Mouse (Mus musculus): Measurements from ENCODE around the gene Akna.

Akna gene

DNA sequence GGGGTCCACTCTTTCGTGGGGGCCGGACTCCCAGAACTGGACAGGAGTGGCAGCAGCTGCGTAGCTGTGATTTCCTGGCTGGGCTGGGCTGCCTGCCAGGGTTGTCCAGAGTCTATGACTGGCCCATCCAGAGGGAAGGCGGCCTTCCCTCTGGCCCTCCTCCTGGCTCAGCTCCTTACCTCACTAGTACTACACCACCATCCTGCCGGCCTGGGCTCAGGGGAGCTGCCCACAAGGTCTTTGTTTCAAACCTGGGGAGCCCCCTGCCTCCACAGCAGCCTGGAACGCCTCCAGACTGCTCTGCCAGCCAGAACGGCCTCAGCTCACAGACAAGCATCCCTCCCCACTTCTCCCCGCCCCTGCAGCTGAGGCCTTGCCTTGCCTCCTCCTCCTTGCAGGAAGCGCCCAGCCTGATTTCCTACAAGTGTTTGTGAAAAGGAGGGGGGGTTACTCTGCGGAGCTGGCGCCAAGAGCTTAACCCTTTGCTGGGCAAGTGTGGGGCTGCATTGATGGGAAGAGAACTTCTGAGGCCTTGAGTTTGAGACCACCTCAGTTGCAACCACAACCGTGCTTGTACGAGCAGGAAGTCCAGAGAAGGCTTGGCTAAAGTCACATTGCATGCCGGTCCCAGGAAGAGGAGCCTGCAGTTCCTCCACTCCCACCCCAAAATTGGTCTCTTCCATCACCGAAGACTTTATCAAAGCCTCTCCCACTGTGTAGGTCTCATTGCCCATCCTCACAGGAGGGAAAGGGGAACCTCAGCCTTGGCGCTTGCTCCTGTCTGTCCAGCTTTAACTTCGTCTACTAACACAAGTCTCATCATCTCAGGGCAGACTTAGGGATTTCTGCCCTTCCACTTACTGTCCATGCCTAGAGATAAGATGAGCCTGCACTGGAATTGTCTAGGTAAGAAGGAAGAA, at the start of gene Akna:
Gene Akna, minus strand, starts transcription at position 315 of the 920 bp plus-strand sequence.
- DNase-seq, result peak; percentile 76 to 80

DNA sequence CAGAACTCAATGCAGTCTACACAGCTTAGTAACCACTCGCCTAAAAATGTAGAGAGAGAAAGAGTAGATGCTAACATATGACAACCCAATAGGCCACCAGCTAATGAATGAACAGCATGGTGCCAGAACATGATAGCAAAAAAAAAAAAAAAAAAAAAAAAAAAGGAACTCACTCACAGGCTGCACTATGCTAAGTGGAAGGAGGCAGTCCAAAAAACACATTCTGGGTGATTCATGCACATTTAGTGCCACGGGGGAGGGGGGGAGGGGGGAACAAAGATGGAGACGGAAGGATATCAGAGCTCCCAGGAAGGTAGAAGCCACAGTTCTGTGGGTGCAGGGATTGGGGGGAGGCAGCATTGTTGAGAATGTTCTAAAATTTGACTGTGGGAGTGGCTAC, 49.4 kb upstream of the Akna start:
- no peak for DNase-seq

DNA sequence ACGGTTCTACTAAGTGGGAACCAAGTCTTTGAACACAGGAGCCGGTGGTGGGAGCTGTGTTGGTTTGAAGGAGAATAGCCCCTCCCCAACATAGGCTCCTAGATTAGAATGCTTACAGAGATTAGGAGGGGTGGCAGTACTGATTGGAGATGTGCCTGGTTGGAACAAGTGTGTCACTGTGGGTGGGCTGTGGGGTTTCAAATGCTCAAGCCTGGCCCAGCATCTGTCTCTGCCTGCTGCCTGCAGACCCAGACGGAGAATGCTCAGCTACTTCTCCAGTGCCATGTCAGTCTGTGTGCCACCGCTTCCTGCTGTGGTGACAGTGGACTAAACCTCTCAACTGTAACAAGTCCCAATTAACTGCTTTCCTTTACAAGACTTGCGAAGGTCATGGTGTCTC, 47.4 kb upstream of the Akna start:
- no peak for DNase-seq

DNA sequence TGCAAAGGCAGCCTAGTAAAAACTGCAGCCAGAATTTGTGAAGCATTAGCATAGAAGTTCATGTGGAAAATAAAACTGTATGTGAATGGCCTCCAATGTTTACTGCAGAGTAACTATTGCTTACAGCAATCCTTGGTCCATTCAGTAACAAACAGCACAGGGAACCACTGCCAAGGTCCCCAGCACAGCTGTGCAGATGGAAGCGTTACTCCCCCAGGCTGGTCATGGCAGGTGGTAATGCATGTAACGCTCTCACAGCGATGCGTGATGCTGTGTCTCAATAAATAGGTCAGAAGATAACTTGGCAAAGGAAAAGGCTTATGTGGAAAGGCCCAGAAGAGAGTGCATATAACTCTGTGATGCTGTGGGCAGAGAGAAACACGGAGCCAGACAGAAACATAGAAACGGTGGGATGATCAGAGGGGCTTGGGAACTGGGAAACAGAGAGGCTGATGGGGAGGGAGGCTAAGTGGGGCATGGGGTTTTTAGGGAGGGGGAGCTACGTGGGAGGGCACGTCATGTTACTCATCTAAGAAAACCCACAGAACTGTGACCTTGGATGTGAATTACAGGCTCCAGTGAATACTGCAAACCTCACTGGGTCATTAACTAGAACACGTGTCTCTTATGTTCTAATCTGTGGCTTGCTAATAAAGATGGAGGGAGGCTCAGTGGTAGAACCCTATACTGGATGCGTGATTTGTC, 41.4 kb upstream of the Akna start:
- no peak for DNase-seq

DNA sequence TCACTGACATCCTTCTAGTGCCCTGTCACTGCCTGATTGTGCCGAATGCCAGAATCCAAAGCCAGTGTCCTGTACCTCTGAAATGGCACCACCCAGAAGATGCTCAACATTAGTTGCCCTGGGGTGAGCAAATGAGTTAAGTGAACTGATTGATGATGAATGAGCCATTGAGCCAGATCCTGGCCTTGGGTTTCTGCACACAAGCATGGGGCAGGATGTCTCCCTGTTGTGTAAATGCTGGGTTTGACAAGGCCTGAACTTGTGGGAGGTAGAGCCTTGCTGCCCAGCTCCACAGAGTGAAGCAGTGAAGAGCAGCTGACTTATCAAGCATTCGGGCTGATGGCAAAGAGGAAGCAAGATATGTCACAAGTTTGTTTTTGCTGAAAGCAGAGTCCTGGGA, 39.9 kb upstream of the Akna start:
- no peak for DNase-seq

DNA sequence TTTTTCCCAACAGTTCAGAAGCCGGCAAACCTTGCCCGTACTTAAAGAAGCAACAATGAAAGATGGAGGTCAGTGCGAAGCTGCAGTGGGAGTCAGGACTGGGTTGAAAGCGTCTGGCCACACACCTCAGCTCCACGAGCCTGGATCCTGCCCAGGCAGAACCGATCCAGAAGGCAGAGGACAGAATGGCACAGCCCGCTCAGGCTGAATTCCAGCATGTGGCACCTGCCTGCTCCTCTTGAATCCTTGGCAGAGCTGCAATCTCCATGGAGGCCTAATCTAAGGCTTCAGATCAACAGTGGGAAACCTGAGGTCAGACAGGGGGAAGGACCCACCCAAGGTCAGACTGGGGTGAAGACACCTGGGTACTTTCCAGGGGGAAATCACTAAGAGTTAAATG, 38.5 kb upstream of the Akna start:
- DNase-seq, result no peak

DNA sequence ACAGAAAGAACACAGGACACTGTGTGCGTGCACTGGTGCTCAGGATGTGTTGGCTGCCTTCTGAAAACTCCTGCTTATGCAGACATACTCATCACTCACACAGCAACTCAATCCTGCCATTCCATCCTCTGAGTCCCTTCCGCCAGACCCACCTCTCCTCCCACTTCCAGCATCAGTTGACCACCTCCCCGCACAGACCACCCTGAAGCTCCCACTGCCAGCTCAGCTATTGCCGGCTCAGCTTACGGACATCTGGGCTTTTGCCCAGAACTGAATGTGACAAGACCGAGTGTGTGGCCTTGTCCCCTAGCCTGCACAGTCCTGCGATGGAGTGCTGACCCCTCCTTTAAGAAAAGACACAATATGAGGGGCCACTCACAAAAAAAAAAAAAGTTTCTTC, 37.1 kb upstream of the Akna start:
- no peak for DNase-seq

DNA sequence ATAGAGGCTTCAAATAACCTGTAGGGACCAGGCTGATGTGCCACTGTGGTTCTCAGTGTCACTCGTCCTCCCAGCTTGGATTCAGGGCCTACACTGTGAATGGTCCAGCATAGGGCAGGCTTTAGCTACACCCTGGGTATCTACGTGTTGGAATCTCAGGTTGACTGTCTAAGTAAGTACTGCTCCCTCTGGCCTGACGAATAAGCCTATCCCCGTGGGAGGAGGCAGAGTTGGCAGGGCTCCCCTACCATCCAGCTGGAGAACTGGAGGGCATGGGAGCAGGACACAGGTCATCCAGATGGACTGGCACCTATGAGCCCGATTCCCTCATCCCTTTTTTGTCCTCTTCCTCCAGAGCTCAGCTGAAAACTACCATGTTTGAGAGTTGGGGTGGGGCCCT, 34.8 kb upstream of the Akna start:
- no peak for DNase-seq

DNA sequence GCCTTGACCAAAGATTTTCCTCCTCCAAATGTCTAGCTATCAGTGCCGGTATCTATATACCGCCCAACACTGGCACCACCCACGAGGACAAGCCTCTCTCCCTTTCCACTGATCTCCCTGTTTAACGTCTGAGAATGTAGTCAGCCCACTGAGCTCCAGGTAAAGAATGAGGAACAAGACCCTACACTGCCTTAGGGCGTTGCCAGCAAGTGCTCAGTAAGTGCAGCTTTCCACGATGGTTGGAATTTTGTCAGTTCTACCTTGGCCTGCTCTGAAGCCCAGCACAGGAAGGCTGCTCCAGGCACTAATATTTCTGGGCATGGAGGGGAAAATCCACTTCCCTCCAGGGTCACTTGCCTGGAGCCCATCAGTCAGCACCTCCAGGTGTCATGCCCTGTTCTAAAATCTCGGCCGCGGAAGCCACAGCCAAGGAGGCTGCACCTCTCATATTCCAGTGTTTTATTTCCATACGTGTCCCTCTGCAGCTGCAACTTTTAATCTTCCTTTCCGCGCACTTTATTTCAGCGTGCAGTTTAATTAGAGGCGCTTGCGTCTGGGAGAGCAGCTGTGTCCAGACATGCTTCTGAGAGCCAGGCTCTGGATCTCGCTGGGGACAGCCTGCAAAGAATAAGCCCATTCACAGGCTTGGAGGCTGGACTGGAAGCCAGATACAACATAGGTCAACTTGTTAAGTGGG, 34.1 kb upstream of the Akna start:
- DNase-seq, result no peak

DNA sequence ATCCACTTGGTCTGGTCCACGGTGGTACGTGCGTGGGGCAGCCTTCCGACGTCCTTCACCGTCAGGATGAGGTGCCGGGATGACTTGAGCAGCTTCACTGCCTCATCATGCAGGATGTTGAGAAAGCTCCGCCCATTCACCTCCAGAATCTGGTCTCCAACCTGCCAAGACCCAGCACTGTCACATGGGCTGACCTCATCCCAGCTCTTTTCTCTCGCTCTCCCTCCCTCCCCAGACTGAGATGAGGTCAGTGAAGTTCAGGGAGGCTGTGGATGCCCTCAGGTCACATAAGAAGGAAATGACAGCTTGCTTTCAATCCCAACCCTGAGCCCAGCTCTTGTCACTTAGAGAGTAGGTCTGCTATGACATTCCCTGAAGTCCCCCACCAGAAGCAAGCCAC, 32.2 kb upstream of the Akna start:
- no peak for DNase-seq

DNA sequence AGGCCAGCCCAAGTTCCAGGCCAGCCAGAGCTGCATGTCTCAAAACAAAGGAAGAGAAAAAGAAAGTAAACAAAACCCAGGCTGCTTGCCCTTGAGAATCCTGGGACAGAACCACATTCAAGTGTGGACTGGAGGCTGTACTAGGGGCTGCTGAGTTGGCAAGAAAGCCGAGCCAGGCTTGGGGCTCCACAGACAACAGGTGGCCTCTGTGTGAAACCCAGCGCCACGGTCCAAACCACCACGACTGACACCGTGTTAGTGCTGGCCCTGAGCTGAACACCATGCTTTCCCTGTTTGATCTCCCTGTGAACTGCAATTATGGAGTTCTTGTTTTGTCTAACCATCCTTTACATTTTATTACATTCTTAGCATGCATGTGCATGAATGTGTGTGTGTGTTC, 27.9 kb upstream of the Akna start:
- no peak for DNase-seq

DNA sequence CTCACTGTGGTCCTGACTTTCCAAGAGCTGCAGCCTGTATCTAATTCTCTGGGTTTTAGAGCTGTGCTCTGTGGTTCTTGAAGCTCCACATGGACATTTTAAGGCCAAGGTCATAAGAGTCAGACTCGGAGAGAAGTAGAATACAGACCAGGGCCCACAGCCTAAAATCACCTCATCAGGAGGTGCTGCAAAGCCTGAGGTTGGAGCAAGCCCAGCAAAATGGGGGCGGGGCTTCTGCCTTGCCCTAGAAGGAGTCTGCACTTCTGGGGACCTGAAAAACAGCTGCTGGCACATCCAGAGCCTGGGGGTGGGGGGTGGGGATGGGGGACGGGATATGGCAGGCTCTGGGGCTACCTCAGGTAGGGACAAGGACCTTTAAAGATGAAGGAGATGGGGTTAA, 27.2 kb upstream of the Akna start:
- DNase-seq, result no peak

DNA sequence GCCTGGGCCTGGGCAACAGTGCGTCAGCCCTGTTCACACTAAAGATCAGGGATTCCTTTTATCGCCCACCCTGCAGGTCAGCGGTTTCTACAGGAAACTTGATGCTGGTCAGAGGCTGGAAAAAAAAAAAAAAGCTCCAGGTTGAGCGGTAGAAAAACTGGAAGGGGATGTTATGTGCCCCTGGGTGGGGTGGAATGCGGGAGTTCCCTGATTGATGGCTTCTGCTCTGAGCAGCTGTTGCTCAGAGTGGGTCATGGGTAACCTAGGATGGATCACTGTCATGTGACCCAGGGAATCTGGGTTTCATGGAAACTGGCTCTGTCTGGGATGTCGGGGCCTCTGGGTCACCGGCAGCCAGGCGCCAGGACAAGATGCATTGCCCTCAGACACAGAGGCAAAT, 23.2 kb upstream of the Akna start:
- no peak for DNase-seq

DNA sequence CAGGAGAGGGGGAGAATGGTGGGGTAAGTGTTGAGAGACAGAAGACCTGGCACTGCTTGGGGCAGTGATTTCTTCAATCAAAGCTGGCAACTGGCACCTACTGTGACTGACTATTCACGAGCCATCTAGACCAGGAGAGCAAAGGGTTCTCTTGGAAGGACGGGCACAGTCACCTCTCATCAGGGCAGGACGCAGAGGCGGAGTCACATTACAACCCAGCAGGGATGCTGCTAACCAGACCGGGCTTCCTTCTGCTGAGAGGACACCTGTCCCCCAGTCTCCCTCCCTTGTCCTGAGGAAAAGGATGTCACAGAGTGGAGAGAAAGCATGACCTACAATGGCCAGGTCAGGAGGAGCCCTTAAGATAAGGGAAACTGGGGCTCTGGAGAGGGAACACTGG, 20.7 kb upstream of the Akna start:
- no peak for DNase-seq

DNA sequence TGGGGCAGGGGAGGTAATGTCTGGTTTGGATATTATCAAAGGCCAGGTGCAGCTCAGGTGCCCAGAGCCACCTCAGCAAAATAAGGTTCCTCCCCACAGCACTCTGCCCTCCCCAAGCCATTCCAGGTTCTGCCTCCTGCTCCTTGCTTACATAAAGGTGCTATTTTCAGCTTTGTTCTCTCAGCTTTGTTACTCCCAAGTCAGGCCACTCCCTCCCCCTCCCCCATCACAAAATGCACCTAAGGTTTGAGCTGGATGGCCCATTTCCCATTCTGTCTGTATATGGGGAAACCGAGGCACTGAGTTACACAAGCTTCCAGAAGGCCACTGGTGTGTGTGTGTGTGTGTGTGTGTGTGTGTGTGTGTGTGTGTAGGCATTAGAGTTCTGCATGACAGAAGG, 20.1 kb upstream of the Akna start:
- DNase-seq, result no peak

DNA sequence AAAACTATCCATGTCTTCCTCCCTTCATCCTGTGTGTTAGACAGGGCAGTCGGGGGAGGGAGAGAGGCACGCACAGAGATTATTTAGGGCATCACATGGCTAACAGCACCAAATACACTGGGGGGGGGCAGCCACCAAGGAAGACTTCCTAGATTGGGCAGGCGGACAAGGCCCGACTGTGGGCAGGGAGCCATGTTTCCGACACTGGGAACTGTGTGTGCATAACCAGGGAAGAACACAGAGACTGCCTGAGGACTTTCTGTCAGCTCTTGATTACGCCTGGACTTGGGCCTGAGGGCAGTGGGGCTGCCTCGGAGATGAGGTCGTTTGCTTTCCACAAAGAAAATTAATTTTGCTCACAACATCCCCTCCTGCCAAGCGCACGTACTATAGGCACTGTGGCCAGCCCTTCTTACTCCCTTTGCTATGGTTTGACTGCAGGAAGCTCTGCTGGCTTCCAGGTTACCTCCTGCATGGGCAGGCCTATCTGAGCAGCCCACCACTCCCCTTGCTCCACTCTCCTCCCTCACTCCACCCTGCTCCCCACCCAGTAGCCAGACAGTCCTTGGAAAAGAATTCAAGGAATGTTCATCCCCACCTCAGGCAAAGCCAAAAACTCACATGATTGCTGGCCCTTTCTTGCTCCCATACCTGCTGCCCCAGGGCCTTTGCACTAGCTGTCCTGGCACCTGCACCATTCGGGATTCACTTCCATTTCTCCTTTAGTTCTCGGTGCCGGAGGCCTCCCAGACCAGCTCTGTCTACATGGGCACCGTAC, 17.2 kb upstream of the Akna start:
- no peak for DNase-seq

DNA sequence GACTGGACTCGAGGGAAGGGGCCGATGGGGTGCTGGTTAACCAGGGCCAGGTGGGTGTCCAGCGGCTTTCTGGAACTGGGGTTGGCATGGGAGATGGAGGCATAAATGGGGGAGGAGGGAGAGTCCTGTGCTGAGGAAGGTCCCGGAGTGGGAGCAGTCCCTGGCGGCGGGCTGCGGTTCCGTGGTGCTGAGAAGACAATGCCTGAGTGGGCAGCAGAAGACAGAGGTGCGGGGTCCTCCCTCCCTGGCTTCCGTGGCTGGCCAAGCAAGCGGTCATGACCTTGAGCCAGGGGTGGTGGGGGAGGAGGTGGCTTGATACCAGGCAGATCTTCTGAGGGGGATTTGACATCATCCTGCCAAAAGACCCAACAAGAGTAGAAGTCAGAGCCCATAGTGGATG, 15.1 kb upstream of the Akna start:
- no peak for DNase-seq

DNA sequence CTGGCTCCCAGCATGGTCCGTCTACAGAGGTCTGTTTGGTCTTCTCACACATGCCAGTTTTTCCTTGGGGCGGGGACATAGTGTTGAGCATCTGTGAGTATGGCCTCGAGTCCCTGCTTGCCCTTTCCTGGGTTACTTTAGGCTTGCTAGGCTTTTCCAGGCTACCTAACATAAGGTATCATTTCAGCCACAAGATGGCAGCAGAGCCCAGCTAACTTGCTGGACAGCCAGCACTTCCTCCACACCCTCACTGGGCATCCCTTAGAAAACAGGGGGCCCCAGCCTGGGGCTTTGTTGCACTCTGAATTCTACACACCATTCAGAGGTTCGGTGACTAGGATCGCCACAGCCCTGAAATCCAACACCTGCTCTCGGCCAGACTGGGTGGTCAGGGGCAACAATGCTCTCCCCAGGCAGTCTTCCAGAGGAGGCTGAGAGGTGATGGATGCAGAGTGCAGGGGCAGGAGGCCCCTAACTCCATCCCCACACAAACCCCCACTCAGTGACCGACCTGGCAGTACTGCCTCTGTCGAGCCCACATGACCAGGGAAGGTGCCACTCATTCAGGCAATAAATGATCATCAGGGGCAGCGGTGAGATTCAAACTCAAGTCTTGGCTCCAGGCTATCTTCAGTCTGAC, 14.3 kb upstream of the Akna start:
- peak; percentile 44 to 78 for DNase-seq

DNA sequence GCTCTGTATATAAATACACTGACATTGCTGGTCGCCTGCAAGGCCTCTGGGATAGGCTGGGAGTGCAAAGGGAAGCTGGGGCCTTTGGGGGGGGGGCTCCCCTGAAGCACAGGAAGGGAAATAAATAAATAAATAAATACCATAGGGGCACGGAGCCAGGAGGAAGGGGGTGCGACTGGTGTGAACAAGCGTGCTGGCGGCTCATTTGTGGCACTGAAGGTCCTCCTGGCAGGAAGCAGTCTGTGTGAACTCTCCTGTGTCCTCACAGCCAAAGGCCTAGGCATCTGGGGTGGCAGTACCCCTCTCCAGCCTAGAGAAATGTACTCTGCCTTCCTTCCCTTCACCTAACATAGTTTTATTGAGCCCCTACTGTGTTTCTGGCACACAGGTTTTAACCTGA, 11.8 kb upstream of the Akna start:
- DNase-seq, result peak in 1 of 2 experiments; percentile 27

DNA sequence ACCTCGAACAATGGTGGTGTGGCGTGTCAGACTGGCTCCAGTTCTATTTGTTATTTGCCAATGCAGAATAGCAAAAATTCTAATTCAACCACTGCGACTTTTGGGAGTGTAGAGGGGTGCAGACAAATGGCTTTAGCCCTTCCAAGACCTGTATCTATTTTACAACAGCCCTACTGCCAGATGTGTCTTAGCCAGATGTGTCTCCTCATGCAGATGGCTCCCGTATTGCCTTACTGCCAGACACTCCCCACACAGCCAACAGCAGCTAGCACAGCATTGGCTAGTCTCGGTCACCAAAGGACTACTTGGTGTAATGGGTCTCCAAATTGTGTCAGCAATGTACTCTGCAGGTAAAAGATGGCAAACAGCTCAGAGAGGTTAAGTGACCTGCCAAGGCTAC, 8.1 kb upstream of the Akna start:
- DNase-seq, result no peak

DNA sequence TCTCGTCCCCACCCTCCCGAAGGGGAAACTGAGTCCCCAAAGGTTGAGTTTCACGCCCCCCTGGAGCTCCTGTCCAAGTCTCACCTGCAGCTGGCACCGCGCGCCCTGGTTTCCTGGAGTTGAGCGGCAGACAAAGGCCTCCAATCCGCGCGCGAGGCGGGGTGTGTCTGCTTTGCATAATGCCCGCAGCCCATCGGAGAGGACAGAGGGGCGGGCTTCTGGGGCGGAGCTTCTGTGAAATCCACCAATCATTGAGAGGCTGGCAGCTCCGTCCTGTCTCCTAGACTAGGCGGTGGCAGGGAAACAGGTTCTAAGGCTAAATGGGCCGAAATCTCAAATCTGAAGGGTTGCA, 7.4 kb upstream of the Akna start:
- peak; percentile 90 to 94 for DNase-seq

DNA sequence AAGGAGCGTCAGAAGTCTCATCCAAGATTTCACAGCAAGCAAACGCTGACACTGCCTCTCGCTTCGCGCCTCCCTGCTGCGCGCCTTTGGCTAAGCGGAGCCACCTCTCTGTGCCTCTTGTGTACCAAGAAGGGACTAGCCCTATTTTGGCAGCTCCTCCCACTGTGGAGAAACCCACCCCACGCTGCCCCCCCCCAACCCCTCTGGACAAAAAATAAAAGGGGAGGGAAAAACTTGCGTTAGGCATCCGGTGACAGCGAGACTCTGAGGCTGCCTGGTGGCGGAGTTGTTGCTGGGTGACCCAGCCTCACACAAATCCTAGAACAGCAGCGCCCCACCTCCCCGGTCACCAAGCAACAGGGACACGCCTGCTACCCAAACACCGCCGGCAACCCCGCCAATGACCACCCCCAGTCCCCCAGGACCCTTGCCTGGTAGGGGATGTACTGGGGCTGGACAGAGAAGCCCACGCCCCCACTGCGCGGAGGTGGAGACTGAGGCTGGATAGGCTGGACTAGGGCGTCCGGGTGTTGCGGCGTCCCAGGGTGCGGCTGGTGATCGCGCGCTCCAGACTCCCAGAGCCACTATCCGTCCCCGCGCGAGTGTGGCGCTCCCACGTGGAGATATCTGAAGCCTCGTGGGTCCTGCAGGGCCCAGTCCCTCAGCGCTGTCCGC, 6.9 kb upstream of the Akna start:
- peak; percentile 66 to 67 for DNase-seq
